Mouse (Mus musculus): ENCODE results near the gene Onecut3. TPM values are rescaled to one million over a fixed set of nuclear protein-coding genes. Genes with fewer than 3 reads are reported as not detected.

Gene Onecut3
- not detected in 2 replicates for polyA plus RNA-seq (2015; fragmentation: Nextera tagmentation; extraction: Ambion mirVana)

DNA sequence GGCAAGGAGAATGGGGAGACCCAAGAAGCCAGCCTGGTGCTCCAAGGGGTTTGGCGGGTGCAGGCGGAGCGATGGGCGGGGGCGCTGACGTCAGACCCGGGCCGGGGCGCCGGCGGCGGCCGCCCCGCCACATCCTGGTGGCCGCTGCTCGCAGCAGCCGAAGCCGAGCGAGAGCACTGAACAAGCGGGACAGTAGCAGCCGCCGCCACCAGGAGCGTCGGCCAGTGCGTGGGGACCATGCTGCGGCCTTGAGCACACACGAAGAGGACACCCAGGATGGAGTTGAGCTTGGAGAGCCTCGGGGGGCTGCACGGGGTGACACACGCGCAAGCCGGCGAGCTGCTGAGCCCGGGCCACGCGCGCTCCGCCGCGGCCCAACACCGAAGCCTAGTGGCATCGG, at the start of gene Onecut3:
Onecut3 (plus strand) TSS at position 104 of the 400 bp plus-strand sequence.
- H3K27me3 ChIP-seq (replicated peaks): peaks cover 100% of the 10 kb centered on the region
- 1% methylated on average over 42 of the region's 42 CpGs for WGBS
- peak within 1 kb of the TSS; percentile 50 for H3K4me3 ChIP-seq
- H3K9ac ChIP-seq: peak within 1 kb of the TSS; percentile 76
- no peaks in the 10 kb centered on the region for H3K36me3 ChIP-seq
- H3K27ac ChIP-seq (replicated peaks): no peak within 1 kb of the TSS
- H3K4me1 ChIP-seq: peaks cover 33% of the 10 kb centered on the region
- no peak for ATAC-seq (ENCODE audit: extremely low read depth, insufficient number of reproducible peaks, low FRiP score, low TSS enrichment)
- H3K4me2 ChIP-seq: peak within 1 kb of the TSS; percentile 85
- no peaks in the 10 kb centered on the region for H3K9me3 ChIP-seq

DNA sequence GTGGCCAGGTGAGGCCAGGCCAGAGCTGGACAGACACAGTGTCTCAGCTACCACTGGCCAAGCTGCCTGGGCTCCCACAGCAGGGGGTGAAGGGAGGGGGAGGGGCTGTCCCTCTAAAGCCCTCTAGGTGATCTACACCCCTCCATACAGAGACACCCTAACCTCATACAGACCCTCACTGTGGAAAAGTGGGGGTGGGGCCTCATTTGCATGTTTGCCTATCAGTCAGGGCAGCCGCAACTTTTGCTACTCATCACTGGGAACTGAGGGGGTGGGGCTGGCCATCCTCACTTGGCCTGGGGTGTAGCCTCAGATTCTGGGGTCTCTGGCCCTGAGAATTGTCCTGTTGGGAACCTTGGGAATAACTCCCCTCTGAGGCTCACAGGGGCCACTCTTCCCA, 49.6 kb upstream of the Onecut3 start:
- H3K9me3 ChIP-seq: no peaks in the 10 kb centered on the region
- H3K4me1 ChIP-seq: peaks cover 9% of the 10 kb centered on the region
- H3K27me3 ChIP-seq (replicated peaks): peaks cover 58% of the 10 kb centered on the region
- no peak for ATAC-seq (ENCODE audit: extremely low read depth, insufficient number of reproducible peaks, low FRiP score, low TSS enrichment)
- H3K36me3 ChIP-seq: no peaks in the 10 kb centered on the region
- no peak overlapping the region for H3K9ac ChIP-seq
- no peak overlapping the region for H3K27ac ChIP-seq (replicated peaks)
- 63% methylated on average over 1 of the region's 1 CpGs for WGBS
- no peak overlapping the region for H3K4me3 ChIP-seq
- H3K4me2 ChIP-seq: no peak overlapping the region

DNA sequence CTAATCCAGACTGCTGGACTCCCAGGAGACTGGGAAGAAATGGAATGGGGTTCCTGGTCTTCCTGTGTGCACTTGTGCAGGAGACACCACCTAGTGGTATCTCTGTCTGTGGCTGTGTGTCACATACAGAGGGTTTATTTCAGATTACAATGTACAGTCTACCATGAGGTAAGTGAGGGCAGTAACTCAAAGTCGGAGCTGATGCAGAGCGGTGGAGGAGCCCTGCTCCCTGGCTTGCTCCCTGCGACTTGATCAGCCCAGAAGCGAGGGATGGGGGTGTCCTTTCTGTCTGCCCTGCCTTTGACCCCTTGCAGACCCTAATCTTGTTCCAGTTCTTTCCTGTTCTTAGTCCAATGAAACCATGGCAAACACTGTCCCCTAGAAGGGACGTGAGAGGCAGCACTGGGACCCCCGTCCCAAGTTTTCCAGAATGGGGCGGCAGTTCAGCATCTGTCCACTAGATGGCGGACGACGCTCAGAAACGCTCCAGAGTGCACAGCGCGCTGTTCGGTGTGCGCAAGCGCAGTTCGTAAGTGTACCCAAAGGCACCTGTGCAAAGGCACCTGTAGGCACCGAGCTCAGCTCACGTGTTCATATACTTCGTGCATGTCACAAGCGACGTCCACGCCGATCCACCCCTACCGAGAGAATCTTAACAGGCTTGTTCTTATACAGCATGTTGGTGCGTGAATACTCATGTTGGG, 48.6 kb upstream of the Onecut3 start:
- ATAC-seq (ENCODE audit: extremely low read depth, insufficient number of reproducible peaks, low FRiP score, low TSS enrichment): 0 out of 2 replicates have a peak, but pooled peaks have one; percentile 62
- H3K36me3 ChIP-seq: no peaks in the 10 kb centered on the region
- H3K27ac ChIP-seq (replicated peaks): no peak overlapping the region
- no peak overlapping the region for H3K9ac ChIP-seq
- no peaks in the 10 kb centered on the region for H3K9me3 ChIP-seq
- WGBS: 9% methylated on average over 26 of the region's 26 CpGs
- H3K4me1 ChIP-seq: peaks cover 9% of the 10 kb centered on the region
- H3K27me3 ChIP-seq (replicated peaks): peaks cover 64% of the 10 kb centered on the region
- peak overlapping the region; percentile 56 for H3K4me2 ChIP-seq
- no peak overlapping the region for H3K4me3 ChIP-seq

DNA sequence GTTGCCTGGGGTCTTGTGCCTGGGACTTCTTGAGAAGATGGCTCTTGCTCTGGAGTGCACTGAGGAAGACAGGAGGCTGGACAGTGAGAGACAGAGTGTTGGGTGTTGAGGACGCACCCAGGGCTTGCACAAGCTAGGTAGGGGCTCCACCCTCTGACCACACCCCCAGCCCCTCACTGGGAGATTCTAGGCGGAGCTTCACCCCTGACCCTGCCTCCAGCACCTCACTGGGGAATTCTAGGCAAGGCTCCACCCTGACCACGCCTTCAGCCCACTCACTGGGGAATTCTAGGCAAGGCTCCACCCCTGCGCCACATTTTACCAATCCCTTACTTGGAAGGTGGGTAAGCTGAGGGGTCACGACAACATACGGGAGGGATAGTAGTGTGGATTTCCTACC, 44.0 kb upstream of the Onecut3 start:
- Histone ChIP-seq H3K27ac (replicated peaks) (no peak overlapping the region), H3K4me1 (peaks cover 11% of the 10 kb centered on the region), H3K4me2 (0 out of 2 replicates have a peak overlapping the region, but pooled peaks have one; percentile 11), H3K9me3 (peaks cover 2% of the 10 kb centered on the region; the same call in 1 of the 2 replicates), H3K4me3 (no peak overlapping the region), H3K27me3 (replicated peaks) (peaks cover 59% of the 10 kb centered on the region), H3K9ac (no peak overlapping the region), H3K36me3 (no peaks in the 10 kb centered on the region)
- WGBS: 7% methylated on average over 6 of the region's 6 CpGs
- ATAC-seq (ENCODE audit: extremely low read depth, insufficient number of reproducible peaks, low FRiP score, low TSS enrichment): no peak

DNA sequence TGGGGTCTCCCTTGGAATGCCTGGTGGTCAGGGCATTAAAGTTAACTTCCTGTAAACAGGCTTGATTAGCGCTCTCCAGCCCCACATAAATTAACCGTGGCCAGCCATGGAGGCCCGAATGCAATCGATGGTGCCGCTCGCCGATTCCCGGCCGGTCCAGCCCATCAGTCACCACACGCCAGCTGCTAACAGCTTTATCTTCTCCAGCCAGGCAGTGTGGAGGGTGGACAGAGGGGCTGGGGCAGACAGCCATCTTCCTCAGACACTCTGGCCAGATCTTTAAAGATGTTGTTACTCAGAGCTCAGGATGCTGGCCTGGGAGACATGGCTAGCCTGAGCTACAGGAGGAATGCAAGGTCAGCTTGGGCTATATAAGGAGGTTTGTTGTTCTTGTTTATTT, 41.0 kb upstream of the Onecut3 start:
- Histone ChIP-seq H3K9me3 (peaks cover 2% of the 10 kb centered on the region; the same call in 1 of the 2 replicates), H3K27me3 (replicated peaks) (peaks cover 39% of the 10 kb centered on the region), H3K4me1 (0 out of 2 replicates have a peak, but pooled peaks cover 5% of the 10 kb centered on the region), H3K36me3 (no peaks in the 10 kb centered on the region), H3K9ac (peak overlapping the region; percentile 5; the same call in 1 of the 2 replicates), H3K4me2 (peak overlapping the region; percentile 20; the same call in 1 of the 2 replicates), H3K27ac (replicated peaks) (no peak overlapping the region), H3K4me3 (no peak overlapping the region)
- 29% methylated on average over 10 of the region's 10 CpGs for WGBS
- ATAC-seq (ENCODE audit: extremely low read depth, insufficient number of reproducible peaks, low FRiP score, low TSS enrichment): no peak

DNA sequence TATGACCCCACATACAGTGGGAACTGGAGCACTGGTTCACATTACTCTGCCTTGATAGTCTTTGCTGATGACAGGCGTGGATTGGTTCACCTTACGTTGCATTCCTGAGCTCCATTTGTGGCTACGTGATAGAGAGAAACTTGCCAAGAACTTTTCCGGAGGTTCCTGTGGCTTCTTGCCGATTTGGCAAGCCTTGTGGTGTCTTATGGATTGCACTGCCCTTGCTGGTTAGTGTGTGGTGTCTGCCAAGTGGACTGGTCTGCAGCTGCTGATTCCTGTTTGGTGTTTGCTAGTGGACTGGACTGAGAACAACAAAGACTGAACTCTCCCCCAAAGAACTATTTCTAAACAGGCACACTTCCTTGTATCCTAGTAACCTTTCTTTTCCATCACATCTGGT, 39.9 kb upstream of the Onecut3 start:
- Histone ChIP-seq H3K4me3 (no peak overlapping the region), H3K9me3 (peaks cover 2% of the 10 kb centered on the region; the same call in 1 of the 2 replicates), H3K4me2 (no peak overlapping the region), H3K27ac (replicated peaks) (no peak overlapping the region), H3K27me3 (replicated peaks) (peaks cover 34% of the 10 kb centered on the region), H3K4me1 (0 out of 2 replicates have a peak, but pooled peaks cover 5% of the 10 kb centered on the region), H3K36me3 (no peaks in the 10 kb centered on the region), H3K9ac (no peak overlapping the region)
- no peak for ATAC-seq (ENCODE audit: extremely low read depth, insufficient number of reproducible peaks, low FRiP score, low TSS enrichment)
- 70% methylated on average over 5 of the region's 5 CpGs for WGBS

DNA sequence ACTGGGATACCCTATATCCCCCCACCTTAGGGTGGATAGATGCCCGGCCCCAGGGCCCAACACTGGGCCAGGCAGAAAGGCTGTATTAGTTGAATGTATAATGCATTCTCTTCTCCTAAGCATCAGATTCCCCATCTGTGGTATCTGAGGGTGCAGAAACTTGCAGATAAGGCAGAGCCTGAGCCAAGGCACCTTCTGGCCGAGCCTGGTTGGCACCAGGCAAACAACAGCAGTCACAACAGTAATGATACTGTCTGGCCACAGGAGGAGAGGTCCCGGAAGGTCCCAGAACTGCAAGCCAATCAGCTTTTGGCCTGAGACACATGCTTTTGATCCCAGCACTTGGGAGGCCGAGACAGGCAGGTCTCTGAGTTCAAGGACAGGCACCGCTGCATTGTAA, 38.9 kb upstream of the Onecut3 start:
- Histone ChIP-seq H3K4me3 (no peak overlapping the region), H3K4me1 (0 out of 2 replicates have a peak, but pooled peaks cover 5% of the 10 kb centered on the region), H3K9ac (no peak overlapping the region), H3K4me2 (no peak overlapping the region), H3K27ac (replicated peaks) (no peak overlapping the region), H3K36me3 (no peaks in the 10 kb centered on the region), H3K27me3 (replicated peaks) (peaks cover 31% of the 10 kb centered on the region), H3K9me3 (peaks cover 2% of the 10 kb centered on the region; the same call in 1 of the 2 replicates)
- 76% methylated on average over 5 of the region's 5 CpGs for WGBS
- ATAC-seq (ENCODE audit: extremely low read depth, insufficient number of reproducible peaks, low FRiP score, low TSS enrichment): no peak

DNA sequence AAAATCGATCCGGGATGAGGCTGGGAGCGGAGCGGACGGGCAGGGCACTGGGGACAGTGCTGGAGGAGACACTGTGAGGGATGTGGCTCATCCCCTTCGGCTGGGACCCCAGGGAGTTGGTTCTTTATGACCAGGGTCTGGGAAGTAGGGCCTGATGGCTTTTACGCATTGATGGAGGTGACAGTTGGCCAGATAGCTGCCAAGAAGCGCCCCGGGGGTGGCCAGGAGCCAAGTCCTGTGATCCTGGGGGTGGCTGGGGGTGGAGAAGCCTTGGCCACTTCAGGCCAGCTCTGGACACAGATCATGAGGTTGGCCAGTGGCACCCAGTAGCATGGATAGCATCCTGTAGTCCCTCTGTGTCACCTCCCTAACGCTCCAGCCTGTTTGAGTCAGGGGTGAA, 35.4 kb upstream of the Onecut3 start:
- peaks cover 4% of the 10 kb centered on the region; the same call in 1 of the 2 replicates for H3K27me3 ChIP-seq (replicated peaks)
- no peak overlapping the region for H3K4me2 ChIP-seq
- H3K4me1 ChIP-seq: peaks cover 15% of the 10 kb centered on the region
- peaks cover 2% of the 10 kb centered on the region; the same call in 1 of the 2 replicates for H3K9me3 ChIP-seq
- H3K27ac ChIP-seq (replicated peaks): no peak overlapping the region
- no peak overlapping the region for H3K4me3 ChIP-seq
- H3K36me3 ChIP-seq: no peaks in the 10 kb centered on the region
- WGBS: 78% methylated on average over 10 of the region's 10 CpGs
- no peak overlapping the region for H3K9ac ChIP-seq
- ATAC-seq (ENCODE audit: extremely low read depth, insufficient number of reproducible peaks, low FRiP score, low TSS enrichment): no peak

DNA sequence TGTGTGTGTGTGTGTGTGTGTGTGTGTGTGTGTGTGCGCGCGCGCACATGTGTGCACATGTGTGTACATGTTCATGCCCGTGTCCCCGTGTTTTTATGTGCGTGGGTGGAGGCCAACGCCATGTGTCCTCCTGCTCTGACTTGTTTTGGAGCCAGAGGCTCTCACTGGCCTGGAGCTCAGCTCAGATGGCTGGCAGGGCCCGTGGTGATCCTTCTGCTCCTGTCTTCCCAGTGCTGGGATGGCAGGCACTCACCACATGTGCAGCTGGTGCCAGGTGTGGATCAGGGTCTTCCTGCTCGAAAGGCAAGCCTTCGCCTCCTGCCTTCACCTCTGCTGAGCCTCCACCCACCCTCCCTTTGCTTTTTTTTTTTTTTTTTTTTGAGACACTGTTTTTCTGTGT, 35.0 kb upstream of the Onecut3 start:
- no peak for ATAC-seq (ENCODE audit: extremely low read depth, insufficient number of reproducible peaks, low FRiP score, low TSS enrichment)
- 84% methylated on average over 11 of the region's 11 CpGs for WGBS
- Histone ChIP-seq H3K27me3 (replicated peaks) (peaks cover 4% of the 10 kb centered on the region; the same call in 1 of the 2 replicates), H3K27ac (replicated peaks) (no peak overlapping the region), H3K4me1 (peaks cover 19% of the 10 kb centered on the region), H3K4me3 (no peak overlapping the region), H3K9me3 (peaks cover 1% of the 10 kb centered on the region; the same call in 1 of the 2 replicates), H3K9ac (no peak overlapping the region), H3K36me3 (no peaks in the 10 kb centered on the region), H3K4me2 (no peak overlapping the region)

DNA sequence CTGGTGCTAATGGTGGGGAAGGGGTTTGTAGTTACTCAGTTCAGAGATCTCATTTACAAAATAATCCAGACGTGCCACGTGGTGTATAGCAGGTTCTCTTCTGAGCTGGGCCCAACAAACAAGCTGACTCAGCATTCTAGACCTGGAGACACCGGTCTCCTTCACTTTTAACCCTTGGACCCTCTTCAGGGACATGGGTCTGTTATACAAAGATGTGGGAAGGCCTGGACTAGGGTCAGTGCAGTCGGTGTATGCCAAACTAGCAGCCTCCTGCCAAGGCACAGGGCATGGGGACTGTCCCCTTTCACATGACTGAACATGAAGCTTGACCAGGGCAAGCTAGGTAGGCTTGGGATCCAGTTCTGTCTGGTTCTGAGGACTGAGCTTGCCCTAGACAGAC, 34.3 kb upstream of the Onecut3 start:
- 70% methylated on average over 4 of the region's 4 CpGs for WGBS
- H3K9me3 ChIP-seq: no peaks in the 10 kb centered on the region
- H3K4me3 ChIP-seq: no peak overlapping the region
- H3K36me3 ChIP-seq: no peaks in the 10 kb centered on the region
- no peak overlapping the region for H3K9ac ChIP-seq
- H3K27ac ChIP-seq (replicated peaks): no peak overlapping the region
- ATAC-seq (ENCODE audit: extremely low read depth, insufficient number of reproducible peaks, low FRiP score, low TSS enrichment): no peak
- H3K27me3 ChIP-seq (replicated peaks): peaks cover 7% of the 10 kb centered on the region
- no peak overlapping the region for H3K4me2 ChIP-seq
- H3K4me1 ChIP-seq: peaks cover 25% of the 10 kb centered on the region

DNA sequence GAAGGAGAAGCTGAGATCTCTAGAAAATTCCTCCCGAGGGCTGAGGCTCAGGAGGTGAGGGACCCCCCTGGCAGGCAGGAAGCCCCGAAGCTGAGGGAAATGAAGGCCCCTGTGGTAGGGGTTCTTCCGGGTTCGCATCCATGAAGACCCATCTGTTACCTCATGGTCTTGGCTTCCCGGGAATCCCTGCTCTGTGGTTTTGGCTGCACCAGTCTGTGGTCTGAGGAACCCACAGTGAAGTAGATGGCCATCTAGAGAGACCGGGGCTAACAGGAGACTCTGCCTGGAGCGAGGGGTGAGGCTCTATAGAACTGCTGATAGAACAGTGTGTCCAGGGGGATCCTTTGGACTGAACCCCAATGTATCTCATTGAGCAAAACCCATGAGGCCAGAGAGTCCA, 33.3 kb upstream of the Onecut3 start:
- H3K4me2 ChIP-seq: no peak overlapping the region
- H3K9me3 ChIP-seq: no peaks in the 10 kb centered on the region
- no peaks in the 10 kb centered on the region for H3K36me3 ChIP-seq
- H3K4me3 ChIP-seq: no peak overlapping the region
- ATAC-seq (ENCODE audit: extremely low read depth, insufficient number of reproducible peaks, low FRiP score, low TSS enrichment): no peak
- H3K4me1 ChIP-seq: peaks cover 25% of the 10 kb centered on the region
- H3K27me3 ChIP-seq (replicated peaks): peaks cover 11% of the 10 kb centered on the region
- H3K9ac ChIP-seq: no peak overlapping the region
- WGBS: 68% methylated on average over 7 of the region's 7 CpGs
- no peak overlapping the region for H3K27ac ChIP-seq (replicated peaks)

All from heart, embryonic 13.5 days (tissue).